Mouse (Mus musculus) gastrocnemius, adult 2 months (tissue): ENCODE measurements at regions not wholly inside any gene's neighbourhood (a gene's known extent, or its start where the extent isn't known, plus 50 kb on each side); places are given as distances from the start of the nearest gene placed in this dataset.

ENCODE experiments used
- DNase-seq: peaks from one replicate; pipeline ENCODE4 v3.0.0; 2022
- H3K27ac ChIP-seq: fragments of 200-600 bp; 2 replicates; pipeline ENCODE4 v1.8.1; 2022; ENCODE audit warnings: mild to moderate bottlenecking
- H3K4me3 ChIP-seq: fragments of 200-600 bp; 2 replicates; pipeline ENCODE4 v1.8.1; 2022; ENCODE audit warnings: mild to moderate bottlenecking, moderate library complexity
- CTCF ChIP-seq: fragments of 200-600 bp; IDR thresholded peaks from 2 replicates; pipeline ENCODE4 v1.8.1; 2022; ENCODE audit warnings: antibody characterized with exemption, mild to moderate bottlenecking, moderate library complexity
- intact Hi-C: fragments of 180-260 bp; cut with DNase I; formaldehyde crosslinking; loops from one replicate; pipeline ENCODE4 v1.15.1; 2025

GRCm38 (mm10) chr4:125898631-125899348, 125.6 kb upstream of the Csf3r start:
- Histone ChIP-seq H3K27ac (no peak overlapping the region), H3K4me3 (no peak overlapping the region)
- DNase-seq = no peak
- no peak for TF ChIP-seq CTCF
- intact Hi-C loops = no loop called here

DNA sequence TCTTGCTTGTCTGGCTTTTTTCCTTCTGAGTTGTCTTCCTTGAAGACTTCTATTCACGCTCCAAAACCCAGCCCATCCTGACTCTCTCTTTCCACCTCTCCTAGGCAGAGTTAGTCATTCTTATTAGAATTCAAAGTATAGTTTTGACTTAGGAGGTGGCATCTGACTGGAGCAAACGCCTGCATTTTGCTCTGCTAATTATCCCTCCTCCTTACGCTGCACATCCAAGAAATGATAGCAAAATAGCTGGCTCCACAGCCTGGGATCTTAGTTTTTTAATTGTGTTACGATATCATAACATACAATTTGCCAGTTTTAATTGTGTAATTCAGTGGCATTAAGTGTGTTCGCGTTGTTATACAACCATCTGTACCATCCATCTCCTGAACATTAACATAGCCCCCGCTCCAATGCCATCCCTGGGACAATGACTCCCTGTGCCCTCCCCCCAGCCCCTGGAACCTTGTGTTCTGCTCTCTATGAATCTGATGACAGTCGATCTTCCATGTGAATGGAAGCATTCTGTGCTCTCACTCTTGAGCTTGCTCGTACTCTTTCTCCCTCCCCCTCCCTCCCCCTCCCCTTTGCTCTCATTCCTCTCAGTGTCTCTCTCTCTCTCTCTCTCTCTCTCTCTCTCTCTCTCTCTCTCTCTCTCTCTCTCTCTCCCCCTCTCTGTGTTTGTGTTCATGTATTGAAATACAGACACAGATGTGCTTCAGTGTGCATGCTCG, 122.6 kb upstream of the Csf3r start:
- Histone ChIP-seq H3K4me3 (no peak overlapping the region), H3K27ac (no peak overlapping the region)
- intact Hi-C loops = no loop called here
- DNase-seq = no peak
- TF ChIP-seq CTCF = no peak

DNA sequence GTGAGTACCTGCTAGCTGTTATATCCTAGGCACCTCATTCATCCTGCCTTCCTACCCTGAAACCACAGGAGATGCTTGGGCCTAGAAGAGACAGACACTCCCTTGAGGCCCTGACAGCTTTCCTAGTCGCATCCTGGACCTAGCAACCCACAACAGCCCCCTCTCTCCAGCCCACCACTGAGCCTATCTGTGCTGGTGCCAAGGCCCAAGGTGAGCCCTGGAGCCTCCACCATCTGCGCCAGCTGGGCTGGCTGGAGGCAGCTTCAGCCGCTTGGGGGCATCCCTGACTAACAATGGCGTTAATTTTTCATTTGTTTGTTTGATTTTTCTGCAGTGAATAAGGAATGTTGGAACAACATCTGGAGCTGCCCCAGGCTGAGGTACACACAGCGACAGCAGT, 118.1 kb upstream of the Csf3r start:
- no peak for DNase-seq
- intact Hi-C loops = no loop called here
- Histone ChIP-seq H3K4me3 (no peak overlapping the region), H3K27ac (no peak overlapping the region)
- TF ChIP-seq CTCF = no peak

DNA sequence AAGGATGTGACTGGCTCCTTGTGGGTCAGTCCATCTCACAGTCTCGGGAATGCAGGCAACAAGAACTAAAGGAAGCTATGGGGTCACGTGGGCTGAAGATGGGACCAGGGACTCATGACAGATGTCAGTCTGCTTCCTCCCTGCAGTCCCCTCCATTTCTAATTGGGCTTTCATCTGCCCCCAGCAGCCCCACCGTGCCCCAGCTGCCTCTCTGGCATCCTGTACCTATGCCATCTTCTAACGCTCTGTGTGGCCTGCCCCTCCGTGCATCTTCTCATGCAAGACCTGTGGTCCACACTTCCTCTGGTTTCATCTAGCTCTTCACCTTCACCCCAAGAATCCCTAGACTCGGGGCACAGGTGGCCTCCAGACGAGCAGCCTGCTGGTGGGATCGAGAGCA, 115.4 kb upstream of the Csf3r start:
- no peak for DNase-seq
- no peak overlapping the region for H3K4me3 ChIP-seq
- intact Hi-C loops = no loop called here
- TF ChIP-seq CTCF = no peak
- no peak overlapping the region for H3K27ac ChIP-seq

GRCm38 (mm10) chr4:125911541-125912270, 112.6 kb upstream of the Csf3r start:
- Histone ChIP-seq H3K27ac (no peak overlapping the region), H3K4me3 (no peak overlapping the region)
- no peak for DNase-seq
- intact Hi-C loops = no loop called here
- TF ChIP-seq CTCF = no peak

- peak; percentile 45 for DNase-seq
Measured at GRCm38 (mm10) chr4:125912444-125913049, 111.8 kb upstream of the Csf3r start.

GRCm38 (mm10) chr4:125915166-125915565, 109.2 kb upstream of the Csf3r start:
- Histone ChIP-seq H3K27ac (no peak overlapping the region), H3K4me3 (no peak overlapping the region)
- peak; percentile 14; the same call in 1 of the 2 replicates for TF ChIP-seq CTCF
- intact Hi-C loops = no loop called here
- no peak for DNase-seq

More at GRCm38 (mm10) chr4:125912444-125913049, 111.8 kb upstream of the Csf3r start:
- TF ChIP-seq CTCF = peak; percentile 58
- intact Hi-C loops = no loop called here
- no peak overlapping the region for H3K4me3 ChIP-seq
- H3K27ac ChIP-seq = no peak overlapping the region

DNA sequence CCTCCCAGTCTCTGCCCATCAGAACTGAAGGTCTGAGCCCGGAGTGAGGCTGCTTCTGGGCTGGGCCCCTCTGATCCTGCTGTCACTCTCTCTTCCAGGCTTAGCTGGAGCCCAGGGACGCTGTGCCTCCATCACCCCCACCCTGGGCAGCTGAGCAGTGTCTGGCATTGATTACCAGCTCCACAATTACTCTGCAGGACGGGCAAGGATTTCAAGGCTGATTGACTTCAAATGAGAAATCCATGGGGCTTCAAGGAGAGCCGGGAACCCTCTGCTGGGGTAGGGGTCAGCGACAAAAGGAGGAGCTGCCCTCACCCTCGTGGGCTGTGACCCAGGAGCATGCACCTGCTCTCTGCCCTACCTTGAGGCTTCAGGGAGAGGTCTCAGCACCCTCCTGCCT, 107.1 kb upstream of the Csf3r start:
- intact Hi-C loops = no loop called here
- no peak for TF ChIP-seq CTCF
- Histone ChIP-seq H3K4me3 (no peak overlapping the region), H3K27ac (no peak overlapping the region)
- no peak for DNase-seq

DNA sequence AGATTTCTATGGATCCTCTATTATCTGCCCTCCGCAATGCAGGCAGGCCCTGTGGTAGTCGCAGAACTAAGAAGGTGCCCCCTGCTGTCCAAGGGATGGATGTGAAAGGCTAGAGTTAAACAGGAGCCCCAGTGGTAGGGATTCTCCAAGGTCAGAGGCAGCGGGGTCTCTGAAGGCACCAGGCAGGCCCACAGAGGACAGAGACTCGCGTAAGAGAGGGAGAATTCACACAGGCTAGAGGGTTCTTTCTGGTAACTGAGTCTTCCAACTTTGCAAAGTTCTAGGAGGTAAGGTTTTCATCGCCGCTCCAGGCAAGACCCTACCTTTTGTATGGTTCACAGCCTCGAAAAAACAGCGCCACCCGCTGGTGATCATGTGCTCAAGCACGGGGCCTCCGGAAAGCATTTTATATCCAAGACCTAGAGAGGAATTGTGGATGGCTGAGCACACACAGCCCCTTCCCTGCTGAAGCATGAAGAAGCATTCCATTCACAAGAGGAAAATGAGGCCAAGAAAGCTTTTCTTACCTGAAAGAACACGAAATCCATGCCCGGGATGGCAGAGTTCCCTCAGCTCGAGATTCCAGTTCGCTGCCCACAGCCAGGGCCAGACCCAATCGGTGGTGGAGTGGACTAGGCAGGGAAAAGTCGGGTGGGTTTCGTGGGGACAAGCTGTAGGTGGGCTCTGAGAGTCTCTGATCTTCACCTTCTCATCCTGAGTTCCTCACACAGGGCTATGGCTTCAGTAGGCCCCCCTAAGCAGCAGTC, 102.6 kb upstream of the Csf3r start:
- TF ChIP-seq CTCF = peak; percentile 29; the same call in 1 of the 2 replicates
- Histone ChIP-seq H3K4me3 (no peak overlapping the region), H3K27ac (no peak overlapping the region)
- DNase-seq = no peak
- intact Hi-C loops = no loop called here

GRCm38 (mm10) chr4:125922317-125922878, 102.0 kb upstream of the Csf3r start:
- intact Hi-C loops = no loop called here

GRCm38 (mm10) chr4:125923225-125923624, 101.1 kb upstream of the Csf3r start:
- TF ChIP-seq CTCF = no peak
- no peak for DNase-seq
- intact Hi-C loops = no loop called here
- Histone ChIP-seq H3K27ac (no peak overlapping the region), H3K4me3 (no peak overlapping the region)

More at GRCm38 (mm10) chr4:125922317-125922878, 102.0 kb upstream of the Csf3r start:
- Histone ChIP-seq H3K27ac (no peak overlapping the region), H3K4me3 (no peak overlapping the region)
- TF ChIP-seq CTCF = no peak
- no peak for DNase-seq

- DNase-seq = no peak
- no peak overlapping the region for H3K27ac ChIP-seq
- no peak for TF ChIP-seq CTCF
- intact Hi-C loops = no loop called here
- no peak overlapping the region for H3K4me3 ChIP-seq
Measured at GRCm38 (mm10) chr4:125928196-125928595, 96.2 kb upstream of the Csf3r start.
